Mouse (Mus musculus) limb, embryonic 14.5 days (tissue): Measurements from ENCODE around the gene App. TPM values are rescaled to one million over a fixed set of nuclear protein-coding genes. Genes with fewer than 3 reads are reported as not detected.

Experiments
- ATAC-seq: fragments of 200-750 bp; cut with Nextera tagmentation; 2 replicates; pipeline ENCODE4 v1.8.0; 2017; ENCODE audit warnings: low read depth, moderate number of reproducible peaks, moderate TSS enrichment; ENCODE audit not compliant: low FRiP score
- DNase-seq: peaks from one replicate; pipeline ENCODE4 v3.0.0-alpha.2; 2015; ENCODE audit warnings: low spot score
- H3K27ac ChIP-seq: fragments of 300-500 bp; sonication (generic); replicated peaks from 2 replicates; pipeline ENCODE4 v1.5.1; 2014; ENCODE audit warnings: low read depth, mild to moderate bottlenecking, low read length, moderate library complexity, mixed read lengths
- H3K27me3 ChIP-seq: fragments of 300-500 bp; sonication (generic); 2 replicates; pipeline ENCODE4 v1.6.1; 2014; ENCODE audit warnings: low read length, mixed read lengths; ENCODE audit not compliant: control insufficient read depth, insufficient read depth
- H3K36me3 ChIP-seq: fragments of 300-500 bp; sonication (generic); 2 replicates; pipeline ENCODE4 v1.6.1; 2014; ENCODE audit warnings: mild to moderate bottlenecking, low read length, moderate library complexity, mixed read lengths; ENCODE audit not compliant: control insufficient read depth, insufficient read depth
- H3K4me1 ChIP-seq: fragments of 300-500 bp; sonication (generic); 2 replicates; pipeline ENCODE4 v1.6.1; 2014; ENCODE audit warnings: antibody characterized with exemption, low read length, mixed read lengths; ENCODE audit not compliant: control insufficient read depth, insufficient read depth
- H3K4me2 ChIP-seq: fragments of 300-500 bp; sonication (generic); replicated peaks from 2 replicates; pipeline ENCODE4 v1.6.1; 2014; ENCODE audit warnings: low read depth, mild to moderate bottlenecking, low read length, moderate library complexity; ENCODE audit not compliant: severe bottlenecking
- H3K4me3 ChIP-seq: fragments of 300-500 bp; sonication (generic); replicated peaks from 2 replicates; pipeline ENCODE4 v1.5.1; 2014; ENCODE audit warnings: low read length
- H3K9ac ChIP-seq: fragments of 300-500 bp; sonication (generic); 2 replicates; pipeline ENCODE4 v1.6.1; 2014; ENCODE audit warnings: mild to moderate bottlenecking, low read depth, low read length, moderate library complexity; ENCODE audit not compliant: severe bottlenecking
- H3K9me3 ChIP-seq: fragments of 300-500 bp; sonication (generic); 2 replicates; pipeline ENCODE4 v1.6.1; 2016; ENCODE audit warnings: low read length; ENCODE audit not compliant: control insufficient read depth
- POLR2A ChIP-seq: fragments of 200-500 bp; IDR thresholded peaks from 2 replicates; pipeline ENCODE4 v1.8.0; 2012; ENCODE audit warnings: inconsistent platforms, mild to moderate bottlenecking, moderate library complexity, borderline replicate concordance; ENCODE audit not compliant: insufficient read depth, insufficient read length; ENCODE audit errors: extremely low read depth
- WGBS: fragments of 180-500 bp; shearing (Covaris S2); extraction: QIAGEN DNeasy Blood & Tissue Kit; methylation state at CpG from one replicate; pipeline ENCODE4 v1.1.7; 2014; 5-methylcytosine and 5-hydroxymethylcytosine counted together
- polyA plus RNA-seq, 2 experiments: library from polyadenylated mRNA; depleted of rRNA in 1 of 2; stranded (reverse) in 1 of 2; unstranded in 1 of 2; fragments of >200 nt; fragmentation: Nextera tagmentation in 1 of 2; extraction: Ambion mirVana in 1 of 2; gene quantifications; 2 replicates each; pipeline versions ENCODE4 v1.2.1 to v1.2.3; 2012 to 2014

The App gene
- polyA plus RNA-seq, 2 experiments, result 206 to 326 TPM

GRCm38 (mm10) chr16:85145771-85146178 is 27.8 kb downstream of the App start:
- H3K4me2 ChIP-seq, result no peak overlapping the region
- no peaks in the 10 kb centered on the region for H3K36me3 ChIP-seq
- no peak overlapping the region for H3K4me3 ChIP-seq
- TF ChIP-seq POLR2A, result no peak
- H3K27ac ChIP-seq, result no peak overlapping the region
- no peaks in the 10 kb centered on the region for H3K9me3 ChIP-seq
- ATAC-seq, result no peak
- H3K4me1 ChIP-seq, result peaks cover 17% of the 10 kb centered on the region
- DNase-seq, result no peak
- no peaks in the 10 kb centered on the region for H3K27me3 ChIP-seq
- 79% methylated on average over 11 of the region's 11 CpGs for WGBS
- H3K9ac ChIP-seq, result no peak overlapping the region

- ATAC-seq (no peak), DNase-seq (no peak)
- H3K4me2 ChIP-seq, result no peak overlapping the region
- no peak overlapping the region for H3K4me3 ChIP-seq
- H3K4me1 ChIP-seq, result peaks cover 17% of the 10 kb centered on the region
- H3K9ac ChIP-seq, result no peak overlapping the region
- no peaks in the 10 kb centered on the region for H3K36me3 ChIP-seq
- H3K9me3 ChIP-seq, result no peaks in the 10 kb centered on the region
- H3K27ac ChIP-seq, result no peak overlapping the region
- no peak for TF ChIP-seq POLR2A
- 81% methylated on average over 11 of the region's 11 CpGs for WGBS
- no peaks in the 10 kb centered on the region for H3K27me3 ChIP-seq
Observed at GRCm38 (mm10) chr16:85145369-85145768, 28.2 kb downstream of the App start.

- H3K4me3 ChIP-seq, result no peak overlapping the region
- H3K27ac ChIP-seq, result no peak overlapping the region
- 89% methylated on average over 6 of the region's 6 CpGs for WGBS
- ATAC-seq (no peak), DNase-seq (no peak)
- H3K4me2 ChIP-seq, result no peak overlapping the region
- H3K9me3 ChIP-seq, result no peaks in the 10 kb centered on the region
- TF ChIP-seq POLR2A, result no peak
- no peak overlapping the region for H3K9ac ChIP-seq
- H3K4me1 ChIP-seq, result peaks cover 19% of the 10 kb centered on the region
- no peaks in the 10 kb centered on the region for H3K27me3 ChIP-seq
- no peaks in the 10 kb centered on the region for H3K36me3 ChIP-seq
Observed at GRCm38 (mm10) chr16:85144401-85144800, 29.2 kb downstream of the App start.

- WGBS, result 85% methylated on average over 3 of the region's 3 CpGs
- H3K36me3 ChIP-seq, result no peaks in the 10 kb centered on the region
- no peaks in the 10 kb centered on the region for H3K27me3 ChIP-seq
- no peak overlapping the region for H3K9ac ChIP-seq
- peaks cover 20% of the 10 kb centered on the region for H3K4me1 ChIP-seq
- H3K27ac ChIP-seq, result no peak overlapping the region
- no peak for DNase-seq
- H3K4me3 ChIP-seq, result no peak overlapping the region
- ATAC-seq, result no peak
- H3K9me3 ChIP-seq, result no peaks in the 10 kb centered on the region
- H3K4me2 ChIP-seq, result no peak overlapping the region
- no peak for TF ChIP-seq POLR2A
Observed at GRCm38 (mm10) chr16:85143863-85144262, 29.7 kb downstream of the App start.

- no peaks in the 10 kb centered on the region for H3K36me3 ChIP-seq
- ATAC-seq (no peak), DNase-seq (no peak)
- H3K4me3 ChIP-seq, result no peak overlapping the region
- H3K9ac ChIP-seq, result no peak overlapping the region
- no peak for TF ChIP-seq POLR2A
- WGBS, result 57% methylated on average over 3 of the region's 3 CpGs
- no peak overlapping the region for H3K4me2 ChIP-seq
- H3K27ac ChIP-seq, result no peak overlapping the region
- peaks cover 14% of the 10 kb centered on the region for H3K4me1 ChIP-seq
- H3K27me3 ChIP-seq, result no peaks in the 10 kb centered on the region
- H3K9me3 ChIP-seq, result no peaks in the 10 kb centered on the region
Observed at GRCm38 (mm10) chr16:85143188-85143587, 30.4 kb downstream of the App start.

GRCm38 (mm10) chr16:85141404-85141803 is 32.2 kb downstream of the App start:
- no peak overlapping the region for H3K9ac ChIP-seq
- ATAC-seq (no peak), DNase-seq (no peak)
- H3K4me2 ChIP-seq, result no peak overlapping the region
- TF ChIP-seq POLR2A, result no peak
- no peak overlapping the region for H3K27ac ChIP-seq
- H3K9me3 ChIP-seq, result no peaks in the 10 kb centered on the region
- 64% methylated on average over 4 of the region's 4 CpGs for WGBS
- no peak overlapping the region for H3K4me3 ChIP-seq
- H3K4me1 ChIP-seq, result peaks cover 10% of the 10 kb centered on the region
- no peaks in the 10 kb centered on the region for H3K36me3 ChIP-seq
- no peaks in the 10 kb centered on the region for H3K27me3 ChIP-seq
